Mouse (Mus musculus) liver, embryonic 13.5 days (tissue): ENCODE measurements around the gene Iqschfp. TPM values are rescaled to one million over a fixed set of nuclear protein-coding genes. Genes with fewer than 3 reads are reported as not detected.

Experiments used
- ATAC-seq: fragments of 200-750 bp; cut with Nextera tagmentation; 2 replicates; pipeline ENCODE4 v1.8.0; 2017; ENCODE audit warnings: low read depth, mild to moderate bottlenecking, moderate number of reproducible peaks, moderate library complexity
- DNase-seq: peaks from one replicate; pipeline ENCODE4 v3.0.0; 2022
- H3K27ac ChIP-seq: fragments of 300-500 bp; sonication (generic); 2 replicates; pipeline ENCODE4 v1.5.1; 2015; ENCODE audit warnings: moderate library complexity, mild to moderate bottlenecking, inconsistent platforms
- H3K27me3 ChIP-seq: fragments of 300-500 bp; sonication (generic); 2 replicates; pipeline ENCODE4 v1.6.1; 2015; ENCODE audit warnings: mild to moderate bottlenecking, inconsistent platforms
- H3K36me3 ChIP-seq: fragments of 300-500 bp; sonication (generic); 2 replicates; pipeline ENCODE4 v1.6.1; 2015; ENCODE audit warnings: mild to moderate bottlenecking, inconsistent platforms
- H3K4me1 ChIP-seq: fragments of 300-500 bp; sonication (generic); replicated peaks from 2 replicates; pipeline ENCODE4 v1.6.1; 2015; ENCODE audit warnings: inconsistent platforms
- H3K4me2 ChIP-seq: fragments of 300-500 bp; sonication (generic); 2 replicates; pipeline ENCODE4 v1.6.1; 2015; ENCODE audit warnings: inconsistent platforms, mild to moderate bottlenecking, moderate library complexity
- H3K4me3 ChIP-seq: fragments of 300-500 bp; sonication (generic); replicated peaks from 2 replicates; pipeline ENCODE4 v1.5.1; 2015; ENCODE audit warnings: mild to moderate bottlenecking, inconsistent platforms
- H3K9ac ChIP-seq: fragments of 300-500 bp; sonication (generic); 2 replicates; pipeline ENCODE4 v1.6.1; 2015; ENCODE audit warnings: mild to moderate bottlenecking, inconsistent platforms
- H3K9me3 ChIP-seq: fragments of 300-500 bp; sonication (generic); replicated peaks from 2 replicates; pipeline ENCODE4 v1.6.1; 2016; ENCODE audit warnings: inconsistent platforms
- WGBS: fragments of 180-500 bp; shearing (Covaris S2); methylation state at CpG from one replicate; pipeline ENCODE4 v1.1.7; 2015; ENCODE audit not compliant: insufficient replicate concordance; 5-methylcytosine and 5-hydroxymethylcytosine counted together
- polyA plus RNA-seq: library from polyadenylated mRNA; unstranded; fragments of >200 nt; fragmentation: Nextera tagmentation; extraction: Ambion mirVana; gene quantifications from 2 replicates; pipeline ENCODE4 v1.2.1, GENCODE M21; 2015

Iqschfp gene
- polyA plus RNA-seq, 1 experiment from 2014 or later, result not detected

DNA sequence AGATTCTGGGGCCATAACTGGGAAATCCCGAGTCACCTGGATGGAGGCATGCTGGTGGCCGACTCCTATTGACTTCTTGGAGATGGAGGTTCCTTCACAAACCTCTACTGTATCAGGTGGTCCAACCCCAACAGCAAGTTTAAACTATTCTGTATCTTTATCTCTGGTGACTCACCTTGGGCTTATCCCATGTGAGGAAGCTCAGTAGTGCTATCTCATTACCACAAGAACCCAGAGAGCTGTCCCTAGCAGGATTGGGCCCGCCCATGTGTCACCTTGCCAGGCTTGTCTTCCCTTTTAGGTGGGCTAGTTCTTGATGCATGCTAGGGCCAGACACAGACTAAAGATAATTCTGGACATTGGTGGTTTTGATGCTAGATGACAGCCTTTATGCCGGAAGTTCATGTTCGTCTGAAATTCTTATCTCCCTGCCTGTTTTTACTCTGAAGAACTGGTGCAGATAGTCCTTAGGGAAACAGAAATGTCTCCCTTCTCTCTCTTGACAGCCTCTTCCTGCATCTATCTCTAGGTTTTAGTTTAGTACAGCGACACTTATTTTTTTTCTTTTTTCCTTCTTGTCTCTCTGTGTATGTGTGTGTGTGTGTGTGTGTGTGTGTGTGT, 607.6 kb downstream of the Iqschfp start:
- ATAC-seq (peak; percentile 92), DNase-seq (peak; percentile 67)
- Histone ChIP-seq H3K4me2 (peak overlapping the region; percentile 35), H3K9ac (no peak overlapping the region), H3K27ac (peak overlapping the region; percentile 3), H3K27me3 (peaks cover 29% of the 10 kb centered on the region), H3K4me1 (peaks cover 40% of the 10 kb centered on the region), H3K9me3 (no peaks in the 10 kb centered on the region), H3K36me3 (no peaks in the 10 kb centered on the region), H3K4me3 (no peak overlapping the region)
- 15% methylated on average over 6 of the region's 6 CpGs for WGBS

DNA sequence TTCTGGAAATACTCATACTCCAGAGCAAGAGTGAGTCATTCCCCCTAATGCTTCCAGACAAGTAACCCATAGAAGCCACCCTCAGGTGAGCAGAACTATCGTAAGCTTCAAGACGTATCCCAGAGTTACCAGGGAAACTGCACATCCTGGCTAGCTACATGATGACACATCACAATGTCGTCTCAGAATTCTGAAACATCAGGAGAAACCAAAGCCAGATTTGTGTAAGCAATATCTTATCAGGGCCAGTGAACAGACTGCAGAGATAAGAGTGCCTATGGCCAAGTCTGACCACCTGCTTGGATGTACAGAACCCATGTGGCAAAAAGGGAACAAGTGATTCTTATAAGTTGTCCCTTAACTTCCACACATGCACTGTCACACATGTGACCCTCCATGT, 612.8 kb downstream of the Iqschfp start:
- no peak for ATAC-seq
- no peak overlapping the region for H3K9ac ChIP-seq

GRCm38 (mm10) chr3:68506769-68507318, 614.8 kb downstream of the Iqschfp start:
- WGBS, result 36% methylated on average over 7 of the region's 7 CpGs
- Histone ChIP-seq H3K27me3 (no peaks in the 10 kb centered on the region), H3K4me2 (no peak overlapping the region), H3K36me3 (no peaks in the 10 kb centered on the region), H3K9me3 (no peaks in the 10 kb centered on the region), H3K4me1 (peaks cover 49% of the 10 kb centered on the region), H3K4me3 (no peak overlapping the region), H3K9ac (no peak overlapping the region), H3K27ac (no peak overlapping the region)
- no peak for DNase-seq
- ATAC-seq, result no peak

More for the DNA sequence above, 612.8 kb downstream of the Iqschfp start:
- 61% methylated on average over 3 of the region's 3 CpGs for WGBS
- Histone ChIP-seq H3K27me3 (no peaks in the 10 kb centered on the region), H3K4me3 (no peak overlapping the region), H3K4me1 (peaks cover 39% of the 10 kb centered on the region), H3K27ac (no peak overlapping the region), H3K36me3 (no peaks in the 10 kb centered on the region), H3K9me3 (no peaks in the 10 kb centered on the region), H3K4me2 (no peak overlapping the region)
- DNase-seq, result no peak

- WGBS, result 19% methylated on average over 6 of the region's 6 CpGs
- peaks cover 55% of the 10 kb centered on the region for H3K4me1 ChIP-seq
- peak overlapping the region; percentile 55 for H3K27ac ChIP-seq
- H3K9me3 ChIP-seq, result no peaks in the 10 kb centered on the region
- no peak overlapping the region for H3K9ac ChIP-seq
- no peaks in the 10 kb centered on the region for H3K36me3 ChIP-seq
- no peaks in the 10 kb centered on the region for H3K27me3 ChIP-seq
- DNase-seq (peak; percentile 29), ATAC-seq (peak; percentile 56)
- no peak overlapping the region for H3K4me3 ChIP-seq
- H3K4me2 ChIP-seq, result 0 out of 2 replicates have a peak overlapping the region, but pooled peaks have one; percentile 6
These were observed 616.6 kb downstream of the Iqschfp start for GRCm38 (mm10) chr3:68508629-68509028.

DNA sequence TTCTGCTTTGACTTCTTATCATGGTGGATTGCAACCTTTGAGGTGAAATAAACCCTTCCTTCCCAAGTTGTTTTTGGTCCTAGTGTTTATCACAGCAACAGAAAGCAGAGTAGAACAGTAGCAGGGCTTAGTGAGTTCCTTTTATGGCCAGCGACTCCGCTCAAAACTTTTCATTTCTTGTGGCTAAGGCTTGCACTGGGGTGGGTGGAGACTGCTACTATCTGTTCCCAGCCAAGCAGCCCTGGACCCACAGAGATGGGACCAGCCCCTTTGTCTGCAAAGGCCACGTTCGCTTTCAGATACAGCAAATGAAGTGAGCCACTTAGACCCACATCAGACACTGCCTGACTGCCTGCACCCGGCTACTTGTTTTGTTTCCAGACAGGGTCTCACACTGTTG, 618.8 kb downstream of the Iqschfp start:
- DNase-seq (peak; percentile 66), ATAC-seq (peak; percentile 97)
- no peaks in the 10 kb centered on the region for H3K9me3 ChIP-seq
- peak overlapping the region; percentile 37 for H3K4me2 ChIP-seq
- H3K27me3 ChIP-seq, result no peaks in the 10 kb centered on the region
- peak overlapping the region; percentile 30; the same call in 1 of the 2 replicates for H3K9ac ChIP-seq
- 13% methylated on average over 5 of the region's 5 CpGs for WGBS
- H3K27ac ChIP-seq, result peak overlapping the region; percentile 76
- H3K36me3 ChIP-seq, result no peaks in the 10 kb centered on the region
- no peak overlapping the region for H3K4me3 ChIP-seq
- H3K4me1 ChIP-seq, result peaks cover 58% of the 10 kb centered on the region

DNA sequence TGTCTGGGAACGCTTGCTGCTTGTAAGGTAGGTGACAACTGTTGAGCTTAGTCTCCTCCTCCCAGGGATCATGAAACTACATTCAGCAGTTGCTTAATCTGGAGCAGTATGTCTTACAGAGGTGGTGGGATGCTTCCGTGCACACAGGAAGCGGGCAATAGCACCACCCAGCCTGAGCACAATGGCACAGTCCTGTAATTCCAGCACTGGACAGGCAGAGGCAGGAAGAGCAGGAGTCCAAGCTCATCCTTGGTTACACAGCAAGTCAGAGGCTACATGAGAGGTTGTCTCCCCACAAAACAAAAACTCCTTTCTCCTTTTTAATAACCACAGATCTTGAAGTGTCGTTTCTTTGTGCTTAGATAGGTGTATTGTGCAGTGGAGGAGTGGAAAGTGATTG, 619.7 kb downstream of the Iqschfp start:
- peaks cover 57% of the 10 kb centered on the region for H3K4me1 ChIP-seq
- H3K4me3 ChIP-seq, result no peak overlapping the region
- no peaks in the 10 kb centered on the region for H3K9me3 ChIP-seq
- H3K27me3 ChIP-seq, result no peaks in the 10 kb centered on the region
- ATAC-seq (no peak), DNase-seq (no peak)
- no peak overlapping the region for H3K4me2 ChIP-seq
- 70% methylated on average over 4 of the region's 4 CpGs for WGBS
- peak overlapping the region; percentile 53 for H3K27ac ChIP-seq
- H3K36me3 ChIP-seq, result no peaks in the 10 kb centered on the region
- H3K9ac ChIP-seq, result no peak overlapping the region

DNA sequence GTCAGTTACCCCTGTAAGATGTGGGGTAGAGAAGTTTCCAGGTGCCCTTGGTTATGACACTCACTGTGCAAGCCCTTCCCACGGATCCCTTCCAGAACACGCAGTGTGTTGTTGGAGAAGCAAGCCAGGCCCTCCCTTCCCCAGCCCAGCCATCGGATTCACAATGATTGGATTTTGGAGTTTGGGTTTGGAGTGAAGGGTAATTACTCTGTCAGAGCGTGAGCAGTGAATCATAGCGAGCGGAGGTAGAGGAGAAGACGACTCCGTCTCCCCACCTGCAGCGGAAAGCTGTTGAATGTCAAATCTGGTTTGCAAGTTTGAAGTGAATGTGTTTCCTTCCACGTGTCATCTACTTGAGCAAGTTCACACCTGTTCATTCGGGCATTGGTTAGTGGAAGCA, 620.3 kb downstream of the Iqschfp start:
- Histone ChIP-seq H3K36me3 (no peaks in the 10 kb centered on the region), H3K27me3 (no peaks in the 10 kb centered on the region), H3K9ac (no peak overlapping the region), H3K9me3 (no peaks in the 10 kb centered on the region), H3K4me3 (no peak overlapping the region), H3K4me1 (peaks cover 51% of the 10 kb centered on the region), H3K4me2 (no peak overlapping the region), H3K27ac (no peak overlapping the region)
- 87% methylated on average over 11 of the region's 11 CpGs for WGBS
- ATAC-seq (no peak), DNase-seq (no peak)

- Histone ChIP-seq H3K4me2 (no peak overlapping the region), H3K4me3 (no peak overlapping the region), H3K27ac (no peak overlapping the region), H3K36me3 (no peaks in the 10 kb centered on the region), H3K9me3 (no peaks in the 10 kb centered on the region), H3K9ac (no peak overlapping the region), H3K27me3 (no peaks in the 10 kb centered on the region), H3K4me1 (peaks cover 41% of the 10 kb centered on the region)
- ATAC-seq (no peak), DNase-seq (no peak)
- WGBS, result 66% methylated on average over 7 of the region's 7 CpGs
These were observed 621.5 kb downstream of the Iqschfp start for GRCm38 (mm10) chr3:68513340-68514119.

DNA sequence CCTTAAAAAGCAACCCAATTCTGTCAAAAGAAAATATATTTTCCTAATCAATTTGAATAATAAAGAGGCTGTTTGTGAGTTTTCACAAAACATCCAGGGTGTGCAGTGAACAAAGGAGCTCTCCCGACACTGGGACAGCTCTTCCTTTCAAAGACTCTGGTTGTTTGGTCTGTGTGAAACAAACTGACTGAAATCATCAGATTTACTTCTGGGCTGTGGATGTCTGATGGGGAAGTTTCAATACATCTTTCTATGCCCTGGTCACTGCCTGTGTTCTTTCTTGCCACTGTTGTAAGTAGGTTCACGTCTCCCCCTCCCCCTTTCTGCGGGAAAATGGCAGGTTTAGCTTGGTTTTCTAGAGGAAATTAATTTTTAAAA, 622.1 kb downstream of the Iqschfp start:
- Histone ChIP-seq H3K27ac (no peak overlapping the region), H3K4me1 (peaks cover 35% of the 10 kb centered on the region), H3K9me3 (no peaks in the 10 kb centered on the region), H3K4me3 (no peak overlapping the region), H3K27me3 (no peaks in the 10 kb centered on the region), H3K9ac (no peak overlapping the region), H3K4me2 (no peak overlapping the region), H3K36me3 (no peaks in the 10 kb centered on the region)
- DNase-seq (no peak), ATAC-seq (no peak)
- WGBS, result 80% methylated on average over 3 of the region's 3 CpGs

GRCm38 (mm10) chr3:68514717-68515116, 622.7 kb downstream of the Iqschfp start:
- DNase-seq, result no peak

DNA sequence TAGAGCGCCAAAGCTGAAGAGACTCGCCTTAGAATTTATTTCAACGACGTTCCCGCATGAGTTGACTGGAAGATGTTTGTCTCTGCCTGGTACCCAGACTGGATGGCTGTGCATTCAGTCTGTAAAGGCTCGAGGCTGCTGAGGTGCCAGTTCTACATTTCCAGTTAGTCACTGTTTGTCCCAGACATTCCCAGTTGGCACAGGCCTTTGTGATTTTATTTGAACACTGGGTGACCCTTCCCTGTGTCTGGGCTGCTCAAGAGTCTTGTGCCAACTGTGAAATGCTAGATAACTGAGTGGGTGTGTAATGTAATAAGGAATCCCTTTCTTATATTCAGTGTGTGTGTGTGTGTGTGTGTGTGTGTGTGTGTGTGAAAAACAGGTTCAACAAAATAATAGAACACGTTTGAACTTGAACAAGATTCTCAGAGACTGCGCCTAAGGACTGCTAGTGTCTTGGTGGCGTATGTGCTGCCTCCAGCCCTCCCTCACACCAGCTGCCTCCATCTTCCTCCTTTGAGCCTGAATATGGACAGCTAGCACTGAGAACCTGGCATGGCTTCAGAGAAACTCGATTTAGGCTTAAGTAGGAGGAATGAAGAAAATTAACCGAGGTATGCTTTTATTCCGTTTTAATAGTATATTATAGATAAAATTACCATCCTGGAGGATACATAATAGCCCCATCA, 624.5 kb downstream of the Iqschfp start:
- Histone ChIP-seq H3K4me2 (no peak overlapping the region), H3K4me1 (peaks cover 12% of the 10 kb centered on the region), H3K27ac (no peak overlapping the region), H3K36me3 (no peaks in the 10 kb centered on the region), H3K4me3 (no peak overlapping the region), H3K9ac (no peak overlapping the region), H3K9me3 (no peaks in the 10 kb centered on the region), H3K27me3 (no peaks in the 10 kb centered on the region)
- 78% methylated on average over 12 of the region's 12 CpGs for WGBS
- no peak for DNase-seq
- no peak for ATAC-seq

More at GRCm38 (mm10) chr3:68514717-68515116, 622.7 kb downstream of the Iqschfp start:
- Histone ChIP-seq H3K4me1 (peaks cover 29% of the 10 kb centered on the region), H3K27me3 (no peaks in the 10 kb centered on the region), H3K9me3 (no peaks in the 10 kb centered on the region), H3K9ac (no peak overlapping the region), H3K4me2 (no peak overlapping the region), H3K4me3 (no peak overlapping the region), H3K27ac (no peak overlapping the region), H3K36me3 (no peaks in the 10 kb centered on the region)
- ATAC-seq, result no peak
- 67% methylated on average over 3 of the region's 3 CpGs for WGBS
